Mouse (Mus musculus): ENCODE data around the gene Neurog1. TPM values are rescaled to one million over a fixed set of nuclear protein-coding genes. Genes with fewer than 3 reads are reported as not detected.

The Neurog1 gene
- polyA plus RNA-seq, 1 experiment from 2014 or later = 3.1 TPM

DNA sequence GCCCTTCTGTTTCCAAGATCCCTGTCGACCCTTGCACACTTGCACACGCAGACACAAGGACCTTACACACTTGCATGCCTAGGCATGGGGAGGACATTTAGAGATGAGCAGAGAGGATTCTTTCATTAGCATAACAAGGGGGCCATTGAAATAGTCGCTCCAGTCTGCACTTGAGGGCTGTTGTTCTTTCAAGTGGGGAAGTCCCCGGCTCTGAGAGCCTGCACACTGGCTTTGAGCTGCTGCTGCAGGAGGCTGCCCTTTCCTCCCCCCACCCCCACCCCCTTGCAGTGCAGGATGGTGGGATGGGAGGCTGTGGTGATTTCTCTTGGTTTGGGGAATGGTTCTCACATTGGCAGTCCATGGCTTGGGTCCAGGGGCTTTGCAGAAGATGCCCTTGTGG is 35.9 kb downstream of the Neurog1 start:
- 19% methylated on average over 4 of the region's 4 CpGs for WGBS
- H3K27me3 ChIP-seq = peaks cover 20% of the 10 kb centered on the region

DNA sequence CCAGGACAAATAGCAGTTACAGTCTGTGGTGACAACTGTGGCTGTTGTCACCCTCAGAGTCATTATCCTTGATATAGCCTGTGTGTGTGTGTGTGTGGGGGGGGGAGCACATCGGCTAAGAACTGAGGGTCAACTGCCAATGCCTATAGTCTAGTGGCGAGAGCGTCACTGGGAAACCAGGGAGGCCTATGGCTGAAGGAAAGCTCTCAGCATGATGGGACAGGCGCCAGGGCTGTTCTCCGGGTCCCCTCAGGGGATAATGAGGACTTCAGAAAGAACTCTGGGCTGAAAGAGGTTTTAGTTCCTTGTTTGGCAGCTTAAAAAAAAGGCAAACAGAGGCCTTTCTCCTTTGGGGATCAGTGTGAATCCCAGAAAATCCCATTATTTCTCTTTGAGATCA is 37.3 kb downstream of the Neurog1 start:
- Histone ChIP-seq H3K36me3 (no peaks in the 10 kb centered on the region), H3K4me2 (replicated peaks) (no peak overlapping the region), H3K9ac (no peak overlapping the region), H3K9me3 (replicated peaks) (no peaks in the 10 kb centered on the region), H3K4me1 (no peaks in the 10 kb centered on the region), H3K27ac (replicated peaks) (no peak overlapping the region), H3K27me3 (peaks cover 14% of the 10 kb centered on the region; the same call in 1 of the 2 replicates), H3K4me3 (replicated peaks) (no peak overlapping the region)
- WGBS = 28% methylated on average over 5 of the region's 5 CpGs
- no peak for ATAC-seq (ENCODE audit: insufficient number of reproducible peaks, low FRiP score, low TSS enrichment, low read depth)

More for the DNA sequence above, 35.9 kb downstream of the Neurog1 start:
- Histone ChIP-seq H3K4me3 (replicated peaks) (no peak overlapping the region), H3K9me3 (replicated peaks) (no peaks in the 10 kb centered on the region), H3K4me1 (peaks cover 3% of the 10 kb centered on the region), H3K36me3 (no peaks in the 10 kb centered on the region), H3K27ac (replicated peaks) (no peak overlapping the region), H3K9ac (no peak overlapping the region), H3K4me2 (replicated peaks) (no peak overlapping the region)
- ATAC-seq (ENCODE audit: insufficient number of reproducible peaks, low FRiP score, low TSS enrichment, low read depth) = no peak

DNA sequence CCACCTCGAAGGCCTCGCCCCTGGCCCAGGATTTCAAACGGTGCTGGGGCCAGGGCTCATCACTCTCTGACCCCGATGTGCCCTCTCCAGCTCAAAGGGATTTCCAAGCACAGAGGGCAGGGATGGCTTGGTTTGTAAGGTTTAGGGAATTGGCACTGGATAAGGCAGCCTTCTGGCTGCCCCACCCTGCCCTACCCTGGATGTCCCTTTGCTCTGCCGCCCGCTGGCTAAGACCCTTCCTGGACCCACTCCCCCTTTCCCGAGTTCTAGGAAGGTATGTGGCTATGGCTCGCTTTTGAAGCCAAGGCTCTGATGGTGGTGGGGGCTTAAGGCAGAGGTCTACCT is 42.9 kb downstream of the Neurog1 start:
- Histone ChIP-seq H3K36me3 (no peaks in the 10 kb centered on the region), H3K9ac (no peak overlapping the region)
- 15% methylated on average over 8 of the region's 8 CpGs for WGBS

DNA sequence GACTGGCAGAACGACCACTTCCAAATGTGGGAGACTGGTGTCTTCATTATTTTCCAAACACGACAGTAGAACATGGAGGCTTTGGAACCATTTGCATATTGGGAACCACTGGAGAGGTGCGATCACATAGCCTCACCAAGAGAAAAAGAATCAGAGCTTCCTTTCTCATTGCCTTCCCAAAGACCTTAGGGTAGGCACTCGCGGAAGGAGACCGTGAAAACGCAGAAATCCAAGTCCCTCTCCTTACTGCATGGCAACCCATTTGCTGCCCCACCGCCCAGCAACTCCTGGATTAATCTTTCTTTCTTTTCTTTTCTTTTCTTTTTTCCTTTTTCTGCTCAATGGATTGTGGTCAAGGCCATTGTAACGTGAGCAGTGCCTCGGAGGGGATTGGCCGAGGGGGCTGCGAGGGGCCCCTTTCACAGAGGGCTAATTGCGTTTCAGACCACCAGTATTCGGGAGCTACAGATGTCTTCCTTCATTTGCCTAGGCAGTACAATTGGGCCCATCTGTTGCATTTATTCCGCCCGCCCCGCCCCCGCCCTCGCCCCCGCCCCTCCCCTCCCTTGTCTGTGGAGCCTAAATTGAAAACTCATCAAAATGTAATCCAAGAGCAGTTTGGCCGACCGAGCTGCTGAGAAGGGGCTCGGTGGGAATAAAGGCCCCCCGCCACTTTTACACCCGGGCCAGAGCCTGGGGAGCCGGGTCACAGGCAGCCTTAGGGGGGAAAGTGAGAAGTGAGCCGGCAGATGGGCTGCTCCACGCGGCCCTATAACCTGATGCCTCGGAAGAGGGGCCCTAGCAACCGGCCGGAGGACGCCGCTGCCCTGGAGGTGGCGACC is 43.5 kb downstream of the Neurog1 start:
- 6% methylated on average over 35 of the region's 35 CpGs for WGBS
- ATAC-seq (ENCODE audit: insufficient number of reproducible peaks, low FRiP score, low TSS enrichment, low read depth) = peak; percentile 65; the same call in 1 of the 2 replicates
- Histone ChIP-seq H3K4me1 (peaks cover 17% of the 10 kb centered on the region), H3K27ac (replicated peaks) (no peak overlapping the region), H3K4me3 (replicated peaks) (peak overlapping the region; percentile 31), H3K36me3 (no peaks in the 10 kb centered on the region), H3K27me3 (peaks cover 14% of the 10 kb centered on the region; the same call in 1 of the 2 replicates), H3K4me2 (replicated peaks) (peak overlapping the region; percentile 54), H3K9me3 (replicated peaks) (no peaks in the 10 kb centered on the region), H3K9ac (no peak overlapping the region)

More for the DNA sequence above, 42.9 kb downstream of the Neurog1 start:
- Histone ChIP-seq H3K27ac (replicated peaks) (no peak overlapping the region), H3K9me3 (replicated peaks) (no peaks in the 10 kb centered on the region), H3K27me3 (peaks cover 14% of the 10 kb centered on the region; the same call in 1 of the 2 replicates), H3K4me2 (replicated peaks) (peak overlapping the region; percentile 54), H3K4me1 (peaks cover 17% of the 10 kb centered on the region), H3K4me3 (replicated peaks) (peak overlapping the region; percentile 31)
- ATAC-seq (ENCODE audit: insufficient number of reproducible peaks, low FRiP score, low TSS enrichment, low read depth) = 0 out of 2 replicates have a peak, but pooled peaks have one; percentile 13

Other genes with a start within 250 kb of the Neurog1 start
- gene H2afy, start 115.8 kb downstream of the Neurog1 start, polyA plus RNA-seq (2015; fragmentation: Nextera tagmentation; extraction: Ambion mirVana) = 275 and 292 TPM in 2 replicates
- gene Tifab, start 73.3 kb downstream of the Neurog1 start, polyA plus RNA-seq (2015; fragmentation: Nextera tagmentation; extraction: Ambion mirVana) = 3.4 and 3.7 TPM in 2 replicates
- 459 and 487 TPM in 2 replicates for gene Cxcl14, start 44.4 kb upstream of the Neurog1 start, polyA plus RNA-seq (2015; fragmentation: Nextera tagmentation; extraction: Ambion mirVana)
- 0.09 and 0.20 TPM in 2 replicates for gene Gm3045, start 174.4 kb upstream of the Neurog1 start, polyA plus RNA-seq (2015; fragmentation: Nextera tagmentation; extraction: Ambion mirVana)
- gene Slc25a48, start 186.2 kb upstream of the Neurog1 start, polyA plus RNA-seq (2015; fragmentation: Nextera tagmentation; extraction: Ambion mirVana) = 1.2 and 1.3 TPM in 2 replicates
- not detected in 2 replicates for gene Il9, start 230.1 kb upstream of the Neurog1 start, polyA plus RNA-seq (2015; fragmentation: Nextera tagmentation; extraction: Ambion mirVana)